Mouse (Mus musculus) midbrain, embryonic 10.5 days (tissue): Measurements from ENCODE around the gene Pitpnm1. TPM values are rescaled to one million over a fixed set of nuclear protein-coding genes. Genes with fewer than 3 reads are reported as not detected.

Source experiments
- DNase-seq: peaks from one replicate; pipeline ENCODE4 v3.0.0-alpha.2; 2017; ENCODE audit warnings: low spot score
- H3K27ac ChIP-seq: fragments of 300-500 bp; sonication (generic); replicated peaks from 2 replicates; pipeline ENCODE4 v1.5.1; 2016; ENCODE audit warnings: mild to moderate bottlenecking
- H3K27me3 ChIP-seq: fragments of 300-500 bp; sonication (generic); 2 replicates; pipeline ENCODE4 v1.6.1; 2016; ENCODE audit warnings: low read depth, mild to moderate bottlenecking; ENCODE audit not compliant: poor library complexity, severe bottlenecking
- H3K36me3 ChIP-seq: fragments of 300-500 bp; sonication (generic); 2 replicates; pipeline ENCODE4 v1.6.1; 2016; ENCODE audit warnings: mild to moderate bottlenecking, moderate library complexity
- H3K4me1 ChIP-seq: fragments of 300-500 bp; sonication (generic); 2 replicates; pipeline ENCODE4 v1.6.1; 2016
- H3K4me3 ChIP-seq: fragments of 300-500 bp; sonication (generic); 2 replicates; pipeline ENCODE4 v1.5.1; 2016; ENCODE audit warnings: mild to moderate bottlenecking, moderate library complexity
- H3K9me3 ChIP-seq: fragments of 300-500 bp; sonication (generic); replicated peaks from 2 replicates; pipeline ENCODE4 v1.6.1; 2016; ENCODE audit warnings: mild to moderate bottlenecking
- WGBS: fragments of 180-500 bp; shearing (Covaris S2); methylation state at CpG from one replicate; pipeline ENCODE4 v1.1.7; 2016; 5-methylcytosine and 5-hydroxymethylcytosine counted together
- polyA plus RNA-seq: library from polyadenylated mRNA; unstranded; fragments of >200 nt; fragmentation: Nextera tagmentation; extraction: Ambion mirVana; gene quantifications from 2 replicates; pipeline ENCODE4 v1.2.1, GENCODE M21; 2016

Pitpnm1 gene
- polyA plus RNA-seq, 1 experiment from 2014 or later = 12.8 TPM

DNA sequence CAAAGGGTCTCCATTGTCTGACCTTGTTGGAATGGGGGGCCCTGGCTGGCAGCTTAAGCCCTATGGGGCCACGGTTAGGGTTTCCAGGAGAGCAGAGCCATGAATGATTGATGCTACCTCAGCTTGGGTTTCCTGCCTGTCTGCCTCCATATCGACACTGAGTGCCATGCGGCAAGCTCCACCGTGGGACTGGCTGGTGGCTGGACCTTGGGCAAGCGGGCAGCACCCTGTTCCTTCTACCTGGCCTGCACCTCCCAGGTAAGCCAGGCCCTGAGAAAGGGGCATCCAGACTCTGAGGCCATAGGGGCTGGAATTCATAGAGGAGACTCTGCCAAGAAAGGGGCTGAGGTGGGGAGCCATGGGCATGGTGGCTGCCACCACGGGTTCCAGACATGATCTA lies 40.3 kb downstream of the Pitpnm1 start:
- H3K9me3 ChIP-seq = no peaks in the 10 kb centered on the region
- peaks cover 23% of the 10 kb centered on the region for H3K4me1 ChIP-seq
- no peaks in the 10 kb centered on the region for H3K36me3 ChIP-seq
- no peak for DNase-seq
- no peaks in the 10 kb centered on the region for H3K27me3 ChIP-seq
- 0 out of 2 replicates have a peak overlapping the region, but pooled peaks have one; percentile 17 for H3K27ac ChIP-seq
- no peak overlapping the region for H3K4me3 ChIP-seq
- 87% methylated on average over 6 of the region's 6 CpGs for WGBS

DNA sequence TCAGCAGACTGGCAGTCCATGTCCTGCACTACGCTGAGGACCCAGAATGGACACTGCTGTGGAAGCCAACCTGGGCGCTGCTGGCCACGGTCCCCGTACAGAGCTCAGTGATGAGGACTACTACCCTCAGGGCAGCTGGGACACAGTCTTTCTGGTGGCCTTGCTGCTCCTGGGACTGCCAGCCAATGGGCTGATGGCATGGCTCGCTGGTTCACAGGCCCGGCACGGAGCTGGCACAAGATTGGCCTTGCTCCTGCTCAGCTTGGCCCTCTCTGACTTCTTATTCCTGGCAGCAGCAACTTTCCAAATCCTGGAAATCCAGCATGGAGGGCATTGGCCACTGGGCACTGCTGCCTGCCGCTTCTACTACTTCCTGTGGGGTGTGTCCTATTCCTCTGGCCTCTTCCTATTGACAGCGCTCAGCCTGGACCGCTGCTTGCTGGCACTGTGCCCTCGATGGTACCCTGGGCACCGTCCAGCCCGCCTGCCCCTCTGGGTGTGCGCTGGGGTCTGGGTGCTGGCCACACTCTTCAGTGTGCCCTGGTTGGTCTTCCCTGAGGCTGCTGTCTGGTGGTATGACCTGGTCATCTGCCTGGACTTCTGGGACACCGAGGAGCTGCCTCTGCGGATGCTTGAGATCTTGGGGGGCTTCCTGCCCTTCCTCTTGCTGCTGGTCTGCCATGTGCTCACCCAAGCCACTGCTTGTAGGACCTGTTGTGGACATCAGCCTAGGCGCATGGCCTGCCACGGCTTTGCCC lies 42.8 kb downstream of the Pitpnm1 start:
- DNase-seq = no peak
- Histone ChIP-seq H3K27me3 (no peaks in the 10 kb centered on the region), H3K4me3 (no peak overlapping the region), H3K9me3 (peaks cover 6% of the 10 kb centered on the region; the same call in 1 of the 2 replicates), H3K4me1 (peaks cover 28% of the 10 kb centered on the region), H3K27ac (no peak overlapping the region; the same call in 1 of the 2 replicates), H3K36me3 (no peaks in the 10 kb centered on the region)
- WGBS = 93% methylated on average over 18 of the region's 18 CpGs

GRCm38 (mm10) chr19:4143759-4144268 lies 44.0 kb downstream of the Pitpnm1 start, which contains the start of gene Cabp4:
TSS of gene Cabp4 (minus strand) at chr19:4144033.
- WGBS = 83% methylated on average over 7 of the region's 7 CpGs
- peak within 1 kb of the TSS; percentile 14; the same call in 1 of the 2 replicates for H3K27ac ChIP-seq
- peaks cover 33% of the 10 kb centered on the region for H3K4me1 ChIP-seq
- DNase-seq = no peak
- no peak within 1 kb of the TSS for H3K4me3 ChIP-seq
- H3K27me3 ChIP-seq = no peaks in the 10 kb centered on the region
- no peaks in the 10 kb centered on the region for H3K36me3 ChIP-seq
- H3K9me3 ChIP-seq = peaks cover 6% of the 10 kb centered on the region; the same call in 1 of the 2 replicates

GRCm38 (mm10) chr19:4144550-4145498 lies 45.0 kb downstream of the Pitpnm1 start:
- DNase-seq = no peak
- Histone ChIP-seq H3K27me3 (no peaks in the 10 kb centered on the region), H3K4me3 (no peak overlapping the region), H3K36me3 (peaks cover 1% of the 10 kb centered on the region; the same call in 1 of the 2 replicates), H3K9me3 (peaks cover 6% of the 10 kb centered on the region; the same call in 1 of the 2 replicates), H3K27ac (0 out of 2 replicates have a peak overlapping the region, but pooled peaks have one; percentile 14), H3K4me1 (peaks cover 33% of the 10 kb centered on the region)
- 87% methylated on average over 16 of the region's 16 CpGs for WGBS

DNA sequence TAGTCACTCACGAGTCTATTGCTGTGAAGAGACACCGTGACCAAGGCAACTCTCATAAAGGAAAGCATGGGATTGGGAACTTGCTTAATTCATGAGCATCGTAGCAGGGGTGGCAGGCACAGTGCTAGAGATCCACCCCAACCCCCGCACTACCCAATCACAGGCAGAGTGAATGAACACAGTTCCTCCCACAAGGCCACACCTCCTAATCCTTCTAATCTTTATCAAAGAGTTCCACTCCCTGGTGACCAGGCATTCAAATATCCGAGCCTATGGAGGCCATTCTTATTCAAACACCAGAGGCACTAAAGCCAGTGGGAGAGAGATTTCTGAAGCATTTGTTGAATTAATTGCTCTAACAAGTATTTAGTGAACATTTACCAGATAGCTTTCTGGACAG lies 46.1 kb downstream of the Pitpnm1 start:
- peaks cover 34% of the 10 kb centered on the region for H3K4me1 ChIP-seq
- peaks cover 12% of the 10 kb centered on the region for H3K36me3 ChIP-seq
- 87% methylated on average over 5 of the region's 5 CpGs for WGBS
- DNase-seq = no peak
- H3K4me3 ChIP-seq = no peak overlapping the region
- no peaks in the 10 kb centered on the region for H3K27me3 ChIP-seq
- H3K27ac ChIP-seq = no peak overlapping the region
- H3K9me3 ChIP-seq = peaks cover 6% of the 10 kb centered on the region; the same call in 1 of the 2 replicates

GRCm38 (mm10) chr19:4146366-4147021 lies 46.7 kb downstream of the Pitpnm1 start:
- Histone ChIP-seq H3K9me3 (peaks cover 6% of the 10 kb centered on the region; the same call in 1 of the 2 replicates), H3K4me1 (peaks cover 34% of the 10 kb centered on the region), H3K27me3 (no peaks in the 10 kb centered on the region), H3K4me3 (no peak overlapping the region), H3K27ac (no peak overlapping the region), H3K36me3 (peaks cover 18% of the 10 kb centered on the region)
- DNase-seq = no peak
- 59% methylated on average over 12 of the region's 12 CpGs for WGBS

- WGBS = 47% methylated on average over 3 of the region's 3 CpGs
- Histone ChIP-seq H3K9me3 (peaks cover 6% of the 10 kb centered on the region; the same call in 1 of the 2 replicates), H3K36me3 (peaks cover 23% of the 10 kb centered on the region), H3K4me1 (peaks cover 34% of the 10 kb centered on the region), H3K27ac (no peak overlapping the region), H3K4me3 (no peak overlapping the region), H3K27me3 (no peaks in the 10 kb centered on the region)
- no peak for DNase-seq
Observed at GRCm38 (mm10) chr19:4147022-4147405, 47.2 kb downstream of the Pitpnm1 start.

- no peak for DNase-seq
- WGBS = 34% methylated on average over 9 of the region's 9 CpGs
- peaks cover 31% of the 10 kb centered on the region for H3K36me3 ChIP-seq
- H3K9me3 ChIP-seq = peaks cover 6% of the 10 kb centered on the region; the same call in 1 of the 2 replicates
- H3K4me1 ChIP-seq = peaks cover 31% of the 10 kb centered on the region
- peak overlapping the region; percentile 87 for H3K27ac ChIP-seq
- peak overlapping the region; percentile 84 for H3K4me3 ChIP-seq
- no peaks in the 10 kb centered on the region for H3K27me3 ChIP-seq
Observed at GRCm38 (mm10) chr19:4147782-4148490, 48.1 kb downstream of the Pitpnm1 start.

- peak; percentile 95 for DNase-seq
- H3K36me3 ChIP-seq = peaks cover 37% of the 10 kb centered on the region
- H3K4me1 ChIP-seq = peaks cover 31% of the 10 kb centered on the region
- no peaks in the 10 kb centered on the region for H3K27me3 ChIP-seq
- WGBS = under 1% methylated on average over 33 of the region's 33 CpGs
- H3K9me3 ChIP-seq = peaks cover 6% of the 10 kb centered on the region; the same call in 1 of the 2 replicates
- H3K27ac ChIP-seq = peak within 1 kb of the TSS; percentile 87
- H3K4me3 ChIP-seq = peak within 1 kb of the TSS; percentile 84
Observed at GRCm38 (mm10) chr19:4148491-4148806, 48.7 kb downstream of the Pitpnm1 start, which contains the start of gene Coro1b. TSS of gene Coro1b (plus strand) at chr19:4148619.

GRCm38 (mm10) chr19:4148819-4149218 lies 49.0 kb downstream of the Pitpnm1 start:
- Histone ChIP-seq H3K36me3 (peaks cover 40% of the 10 kb centered on the region), H3K27me3 (no peaks in the 10 kb centered on the region), H3K4me3 (peak overlapping the region; percentile 84), H3K4me1 (peaks cover 31% of the 10 kb centered on the region), H3K9me3 (peaks cover 6% of the 10 kb centered on the region; the same call in 1 of the 2 replicates), H3K27ac (peak overlapping the region; percentile 87)
- DNase-seq = no peak
- 11% methylated on average over 8 of the region's 8 CpGs for WGBS

GRCm38 (mm10) chr19:4149283-4149682 lies 49.5 kb downstream of the Pitpnm1 start:
- Histone ChIP-seq H3K4me1 (peaks cover 31% of the 10 kb centered on the region), H3K36me3 (peaks cover 44% of the 10 kb centered on the region), H3K4me3 (peak overlapping the region; percentile 84), H3K27me3 (no peaks in the 10 kb centered on the region), H3K27ac (peak overlapping the region; percentile 87), H3K9me3 (peaks cover 6% of the 10 kb centered on the region; the same call in 1 of the 2 replicates)
- 91% methylated on average over 11 of the region's 11 CpGs for WGBS
- no peak for DNase-seq
